Mouse (Mus musculus): ENCODE data around the gene Manbal. TPM values are rescaled to one million over a fixed set of nuclear protein-coding genes. Genes with fewer than 3 reads are reported as not detected.

The Manbal gene
- total and polyA plus RNA-seq, 2 experiments = 3.3 to 28.5 TPM

- 84% methylated on average over 3 of the region's 3 CpGs for WGBS
These were observed 13.3 kb upstream of the Manbal start for GRCm38 (mm10) chr2:157354106-157354505.

GRCm38 (mm10) chr2:157360028-157360427 lies 7.4 kb upstream of the Manbal start:
- no peaks in the 10 kb centered on the region for H3K4me1 ChIP-seq (ENCODE audit: control insufficient read depth, insufficient read depth, low read length)
- H3K27me3 ChIP-seq (ENCODE audit: control insufficient read depth, insufficient read depth, low read length) = no peaks in the 10 kb centered on the region
- no peak for DNase-seq (ENCODE audit: extremely low read depth, low read depth, low spot score)
- 94% methylated on average over 5 of the region's 5 CpGs for WGBS
- no peaks in the 10 kb centered on the region for H3K36me3 ChIP-seq (ENCODE audit: control insufficient read depth, insufficient read depth, low read length)
- no peak for TF ChIP-seq POLR2A (IDR thresholded peaks at IDR 0.05; ENCODE audit: extremely low read depth, insufficient read depth, low read length)
- TF ChIP-seq CTCF (IDR thresholded peaks at IDR 0.05; ENCODE audit: low read depth, low read length) = no peak
- no peak overlapping the region for H3K9ac ChIP-seq (ENCODE audit: low read depth, low read length)
- no peaks in the 10 kb centered on the region for H3K79me2 ChIP-seq (ENCODE audit: control insufficient read depth, insufficient read depth, low read length)
- no peak overlapping the region for H3K4me3 ChIP-seq (ENCODE audit: insufficient read depth, low read depth, low read length)
- H3K27ac ChIP-seq (replicated peaks; ENCODE audit: insufficient read depth, low read depth, low read length) = no peak overlapping the region

More at GRCm38 (mm10) chr2:157354106-157354505, 13.3 kb upstream of the Manbal start:
- Histone ChIP-seq H3K4me1 (ENCODE audit: control insufficient read depth, insufficient read depth, low read length) (no peaks in the 10 kb centered on the region), H3K4me3 (ENCODE audit: insufficient read depth, low read depth, low read length) (no peak overlapping the region), H3K27ac (replicated peaks; ENCODE audit: insufficient read depth, low read depth, low read length) (no peak overlapping the region), H3K79me2 (ENCODE audit: control insufficient read depth, insufficient read depth, low read length) (no peaks in the 10 kb centered on the region), H3K27me3 (ENCODE audit: control insufficient read depth, insufficient read depth, low read length) (no peaks in the 10 kb centered on the region), H3K9ac (ENCODE audit: low read depth, low read length) (no peak overlapping the region), H3K36me3 (ENCODE audit: control insufficient read depth, insufficient read depth, low read length) (no peaks in the 10 kb centered on the region)
- DNase-seq (ENCODE audit: extremely low read depth, low read depth, low spot score) = no peak
- TF ChIP-seq CTCF (IDR thresholded peaks at IDR 0.05; ENCODE audit: low read depth, low read length) (no peak), POLR2A (IDR thresholded peaks at IDR 0.05; ENCODE audit: extremely low read depth, insufficient read depth, low read length) (no peak)

GRCm38 (mm10) chr2:157363031-157363430 lies 4.4 kb upstream of the Manbal start:
- 87% methylated on average over 3 of the region's 3 CpGs for WGBS
- Histone ChIP-seq H3K4me1 (ENCODE audit: control insufficient read depth, insufficient read depth, low read length) (peaks cover 3% of the 10 kb centered on the region), H3K27ac (replicated peaks; ENCODE audit: insufficient read depth, low read depth, low read length) (no peak overlapping the region), H3K36me3 (ENCODE audit: control insufficient read depth, insufficient read depth, low read length) (no peaks in the 10 kb centered on the region), H3K4me3 (ENCODE audit: insufficient read depth, low read depth, low read length) (no peak overlapping the region), H3K79me2 (ENCODE audit: control insufficient read depth, insufficient read depth, low read length) (no peaks in the 10 kb centered on the region), H3K27me3 (ENCODE audit: control insufficient read depth, insufficient read depth, low read length) (no peaks in the 10 kb centered on the region), H3K9ac (ENCODE audit: low read depth, low read length) (no peak overlapping the region)
- DNase-seq (ENCODE audit: extremely low read depth, low read depth, low spot score) = no peak
- TF ChIP-seq POLR2A (IDR thresholded peaks at IDR 0.05; ENCODE audit: extremely low read depth, insufficient read depth, low read length) (no peak), CTCF (IDR thresholded peaks at IDR 0.05; ENCODE audit: low read depth, low read length) (no peak)

DNA sequence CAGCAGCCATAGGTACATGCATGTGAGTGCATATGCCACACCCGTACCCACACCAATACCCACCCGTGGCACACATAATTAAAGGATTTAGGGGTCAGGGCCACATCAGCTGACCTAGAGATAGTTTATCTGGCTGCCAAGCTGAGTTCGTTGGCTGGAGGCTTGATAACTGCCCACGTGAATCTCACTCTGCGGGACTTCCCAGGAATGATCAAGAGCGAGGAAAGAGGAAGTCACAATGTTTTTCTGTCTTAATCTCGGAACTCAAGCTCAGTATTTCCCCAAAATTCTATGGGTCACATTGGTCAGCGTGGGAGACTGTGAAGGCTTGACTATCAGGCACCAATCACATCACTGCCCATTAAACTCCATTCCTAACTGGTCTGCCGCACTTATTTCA lies 632 bp upstream of the Manbal start:
- no peak overlapping the region for H3K4me3 ChIP-seq (ENCODE audit: insufficient read depth, low read depth, low read length)
- H3K36me3 ChIP-seq (ENCODE audit: control insufficient read depth, insufficient read depth, low read length) = no peaks in the 10 kb centered on the region
- no peak overlapping the region for H3K9ac ChIP-seq (ENCODE audit: low read depth, low read length)
- peaks cover 3% of the 10 kb centered on the region for H3K4me1 ChIP-seq (ENCODE audit: control insufficient read depth, insufficient read depth, low read length)
- H3K27ac ChIP-seq (replicated peaks; ENCODE audit: insufficient read depth, low read depth, low read length) = no peak overlapping the region
- 67% methylated on average over 9 of the region's 9 CpGs for WGBS
- H3K27me3 ChIP-seq (ENCODE audit: control insufficient read depth, insufficient read depth, low read length) = no peaks in the 10 kb centered on the region
- no peaks in the 10 kb centered on the region; the same call in 1 of the 2 replicates for H3K79me2 ChIP-seq (ENCODE audit: control insufficient read depth, insufficient read depth, low read length)
- no peak for TF ChIP-seq POLR2A (IDR thresholded peaks at IDR 0.05; ENCODE audit: extremely low read depth, insufficient read depth, low read length)
- no peak for TF ChIP-seq CTCF (IDR thresholded peaks at IDR 0.05; ENCODE audit: low read depth, low read length)
- DNase-seq (ENCODE audit: extremely low read depth, low read depth, low spot score) = peak; percentile 43

GRCm38 (mm10) chr2:157367991-157368390 lies 597 bp downstream of the Manbal start:
- WGBS = 4% methylated on average over 13 of the region's 13 CpGs
- no peaks in the 10 kb centered on the region for H3K27me3 ChIP-seq (ENCODE audit: control insufficient read depth, insufficient read depth, low read length)
- TF ChIP-seq CTCF (IDR thresholded peaks at IDR 0.05; ENCODE audit: low read depth, low read length) (no peak), POLR2A (IDR thresholded peaks at IDR 0.05; ENCODE audit: extremely low read depth, insufficient read depth, low read length) (no peak)
- peaks cover 3% of the 10 kb centered on the region for H3K4me1 ChIP-seq (ENCODE audit: control insufficient read depth, insufficient read depth, low read length)
- no peaks in the 10 kb centered on the region; the same call in 1 of the 2 replicates for H3K79me2 ChIP-seq (ENCODE audit: control insufficient read depth, insufficient read depth, low read length)
- no peak for DNase-seq (ENCODE audit: extremely low read depth, low read depth, low spot score)
- H3K27ac ChIP-seq (replicated peaks; ENCODE audit: insufficient read depth, low read depth, low read length) = peak overlapping the region; percentile 62
- H3K9ac ChIP-seq (ENCODE audit: low read depth, low read length) = peak overlapping the region; percentile 79
- no peaks in the 10 kb centered on the region for H3K36me3 ChIP-seq (ENCODE audit: control insufficient read depth, insufficient read depth, low read length)
- peak overlapping the region; percentile 66 for H3K4me3 ChIP-seq (ENCODE audit: insufficient read depth, low read depth, low read length)

DNA sequence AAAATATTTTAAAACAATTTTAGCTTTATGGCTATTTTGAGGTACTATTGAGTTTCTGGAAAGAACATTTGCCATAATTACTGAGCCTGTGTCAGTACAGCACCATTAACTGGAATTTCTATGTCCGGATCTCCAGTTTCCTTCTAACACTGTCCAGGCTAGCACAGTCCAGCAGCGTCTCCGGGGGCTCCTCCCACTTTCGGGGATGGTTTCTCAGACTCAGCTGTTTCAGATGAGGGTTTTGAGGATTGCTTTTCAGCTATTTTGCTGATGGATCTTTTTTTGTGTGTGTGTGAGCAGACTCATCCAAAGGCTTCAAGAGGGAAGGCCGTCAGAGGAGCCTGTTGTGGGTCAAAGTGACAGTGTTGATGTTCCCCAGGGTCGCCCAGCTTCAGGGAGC lies 4.3 kb downstream of the Manbal start:
- DNase-seq (ENCODE audit: extremely low read depth, low read depth, low spot score) = peak; percentile 15

More for the DNA sequence above, 4.3 kb downstream of the Manbal start:
- 69% methylated on average over 6 of the region's 6 CpGs for WGBS
- 0 out of 2 replicates have a peak overlapping the region, but pooled peaks have one; percentile 15 for H3K27ac ChIP-seq (replicated peaks; ENCODE audit: insufficient read depth, low read depth, low read length)
- no peak overlapping the region for H3K9ac ChIP-seq (ENCODE audit: low read depth, low read length)
- no peak for TF ChIP-seq CTCF (IDR thresholded peaks at IDR 0.05; ENCODE audit: low read depth, low read length)
- TF ChIP-seq POLR2A (IDR thresholded peaks at IDR 0.05; ENCODE audit: extremely low read depth, insufficient read depth, low read length) = no peak
- no peaks in the 10 kb centered on the region for H3K36me3 ChIP-seq (ENCODE audit: control insufficient read depth, insufficient read depth, low read length)
- no peaks in the 10 kb centered on the region for H3K27me3 ChIP-seq (ENCODE audit: control insufficient read depth, insufficient read depth, low read length)
- no peak overlapping the region for H3K4me3 ChIP-seq (ENCODE audit: insufficient read depth, low read depth, low read length)
- H3K4me1 ChIP-seq (ENCODE audit: control insufficient read depth, insufficient read depth, low read length) = peaks cover 3% of the 10 kb centered on the region
- H3K79me2 ChIP-seq (ENCODE audit: control insufficient read depth, insufficient read depth, low read length) = peaks cover 6% of the 10 kb centered on the region; the same call in 1 of the 2 replicates

Data from liver, adult 2 months (tissue).